Mouse (Mus musculus) embryonic facial prominence, embryonic 13.5 days (tissue): ENCODE data around the gene Cyth2. TPM values are rescaled to one million over a fixed set of nuclear protein-coding genes. Genes with fewer than 3 reads are reported as not detected.

ENCODE experiments used
- ATAC-seq: fragments of 200-750 bp; cut with Nextera tagmentation; 2 replicates; pipeline ENCODE4 v1.8.0; 2017; ENCODE audit warnings: low read depth; ENCODE audit not compliant: insufficient number of reproducible peaks, insufficient read depth, low FRiP score, low TSS enrichment
- H3K27ac ChIP-seq: fragments of 300-500 bp; sonication (generic); 2 replicates; pipeline ENCODE4 v1.5.1; 2015; ENCODE audit warnings: moderate library complexity, mild to moderate bottlenecking, inconsistent platforms
- H3K27me3 ChIP-seq: fragments of 300-500 bp; sonication (generic); 2 replicates; pipeline ENCODE4 v1.6.1; 2015; ENCODE audit warnings: mild to moderate bottlenecking, inconsistent platforms
- H3K36me3 ChIP-seq: fragments of 300-500 bp; sonication (generic); 2 replicates; pipeline ENCODE4 v1.6.1; 2015; ENCODE audit warnings: mild to moderate bottlenecking, inconsistent platforms
- H3K4me1 ChIP-seq: fragments of 300-500 bp; sonication (generic); 2 replicates; pipeline ENCODE4 v1.6.1; 2015; ENCODE audit warnings: inconsistent platforms
- H3K4me2 ChIP-seq: fragments of 300-500 bp; sonication (generic); 2 replicates; pipeline ENCODE4 v1.6.1; 2015; ENCODE audit warnings: moderate library complexity, mild to moderate bottlenecking, inconsistent platforms
- H3K4me3 ChIP-seq: fragments of 300-500 bp; sonication (generic); 2 replicates; pipeline ENCODE4 v1.5.1; 2015; ENCODE audit warnings: mild to moderate bottlenecking, inconsistent platforms
- H3K9ac ChIP-seq: fragments of 300-500 bp; sonication (generic); 2 replicates; pipeline ENCODE4 v1.6.1; 2015; ENCODE audit warnings: mild to moderate bottlenecking, inconsistent platforms
- H3K9me3 ChIP-seq: fragments of 300-500 bp; sonication (generic); 2 replicates; pipeline ENCODE4 v1.6.1; 2016; ENCODE audit warnings: inconsistent platforms
- whole genome bisulfite sequencing: fragments of 180-500 bp; shearing (Covaris S2); methylation state at CpG from one replicate; pipeline ENCODE4 v1.1.7; 2015; ENCODE audit warnings: mixed read lengths; 5-methylcytosine and 5-hydroxymethylcytosine counted together
- polyA plus RNA-seq: library from polyadenylated mRNA; unstranded; fragments of >200 nt; fragmentation: Nextera tagmentation; extraction: Ambion mirVana; gene quantifications from 2 replicates; pipeline ENCODE4 v1.2.1, GENCODE M21; 2015

The Cyth2 gene
- polyA plus RNA-seq, 1 experiment from 2014 or later, result 138 TPM

DNA sequence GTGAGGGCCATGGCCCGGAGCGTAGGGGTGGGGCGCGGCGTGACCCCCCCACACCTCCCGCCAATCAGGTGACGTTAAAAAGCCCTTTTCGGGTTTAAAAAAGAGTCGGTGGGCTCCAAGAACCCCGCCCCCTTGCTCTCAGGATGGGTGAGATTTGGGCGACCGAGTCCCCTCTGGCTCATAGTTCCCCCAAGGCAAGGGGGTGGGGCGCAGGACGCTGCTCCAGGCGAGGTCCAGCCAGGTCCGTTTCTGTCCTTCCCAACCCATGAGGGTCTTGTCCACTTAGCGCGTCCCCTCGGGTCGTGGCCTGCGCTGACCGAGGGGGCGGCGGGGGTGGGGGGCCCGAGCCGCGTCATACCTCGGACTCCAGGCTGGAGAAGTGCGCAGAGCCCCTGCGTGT, 18.0 kb upstream of the Cyth2 start:
- peaks cover 26% of the 10 kb centered on the region for H3K4me1 ChIP-seq
- H3K9ac ChIP-seq, result peak overlapping the region; percentile 67
- H3K9me3 ChIP-seq, result no peaks in the 10 kb centered on the region
- 9% methylated on average over 30 of the region's 30 CpGs for WGBS
- peak overlapping the region; percentile 61 for H3K4me2 ChIP-seq
- ATAC-seq, result no peak
- no peak overlapping the region for H3K27ac ChIP-seq
- peaks cover 63% of the 10 kb centered on the region for H3K27me3 ChIP-seq
- H3K4me3 ChIP-seq, result peak overlapping the region; percentile 46
- H3K36me3 ChIP-seq, result peaks cover 19% of the 10 kb centered on the region

DNA sequence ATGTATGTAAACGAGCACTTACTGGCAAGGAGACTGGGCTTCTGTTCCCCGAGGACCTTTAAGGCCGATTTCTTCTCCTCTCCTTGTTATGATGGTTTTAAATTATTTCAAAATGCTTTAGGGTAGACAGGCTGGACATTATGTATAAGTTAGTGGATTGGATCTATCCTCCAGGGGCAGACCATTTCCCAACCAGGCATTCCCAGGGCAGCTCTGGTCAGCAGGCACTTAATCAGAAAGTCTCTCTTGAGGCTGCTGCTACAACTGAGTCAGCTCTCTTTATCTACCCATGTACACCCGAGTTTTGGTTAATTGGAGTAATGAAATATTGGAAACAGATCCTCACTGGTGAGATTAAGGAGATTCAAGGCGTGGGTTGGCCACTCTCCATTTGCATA, 16.7 kb upstream of the Cyth2 start:
- peaks cover 26% of the 10 kb centered on the region for H3K4me1 ChIP-seq
- 20% methylated on average over 5 of the region's 5 CpGs for WGBS
- peak overlapping the region; percentile 77; the same call in 1 of the 2 replicates for H3K9ac ChIP-seq
- H3K9me3 ChIP-seq, result no peaks in the 10 kb centered on the region
- H3K36me3 ChIP-seq, result peaks cover 32% of the 10 kb centered on the region
- H3K4me3 ChIP-seq, result peak overlapping the region; percentile 90
- peaks cover 51% of the 10 kb centered on the region for H3K27me3 ChIP-seq
- H3K27ac ChIP-seq, result no peak overlapping the region
- no peak for ATAC-seq
- peak overlapping the region; percentile 93 for H3K4me2 ChIP-seq

DNA sequence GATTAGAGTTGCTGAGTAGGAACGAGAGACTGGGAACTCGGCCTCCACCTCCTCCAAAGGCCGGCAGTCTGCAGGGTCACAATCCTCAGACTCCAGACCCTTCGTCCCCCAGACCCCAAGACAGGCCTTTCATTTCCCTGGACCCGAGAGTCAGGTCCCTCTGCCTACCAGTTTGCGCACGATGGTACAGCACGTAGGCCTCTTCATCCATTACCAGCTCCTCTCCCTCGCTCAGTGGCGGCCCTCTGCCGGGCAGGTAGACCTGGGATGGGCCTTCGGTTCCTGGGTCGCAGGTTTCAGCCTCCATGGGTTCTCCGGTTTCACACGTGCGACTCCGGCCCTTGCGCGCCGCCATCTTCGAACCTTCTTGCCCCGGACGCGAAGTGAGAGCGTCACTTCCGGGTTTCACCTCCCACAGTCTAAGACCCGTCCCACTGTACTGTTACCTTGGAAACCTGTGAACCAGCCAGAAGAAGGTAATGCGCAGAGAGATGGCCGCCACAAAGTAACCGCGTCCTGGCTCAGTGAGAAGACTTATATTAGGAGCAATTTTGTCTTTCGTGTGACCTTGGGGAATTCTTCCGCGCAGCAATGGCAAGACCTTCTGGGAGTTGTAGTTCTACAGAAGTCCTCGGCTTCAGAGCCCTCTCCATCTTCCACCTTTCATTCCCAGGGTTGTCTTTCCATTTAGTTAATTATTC, 16.2 kb upstream of the Cyth2 start, which contains the start of gene Grwd1:
Gene Grwd1 (minus strand): TSS at position 518 of the 701 bp plus-strand sequence.
- peak within 1 kb of the TSS; percentile 74 for H3K27ac ChIP-seq

GRCm38 (mm10) chr7:45826631-45827030, 12.2 kb upstream of the Cyth2 start:
- Histone ChIP-seq H3K27me3 (peaks cover 7% of the 10 kb centered on the region), H3K36me3 (peaks cover 64% of the 10 kb centered on the region), H3K4me3 (no peak overlapping the region), H3K9me3 (no peaks in the 10 kb centered on the region), H3K4me2 (no peak overlapping the region), H3K4me1 (peaks cover 8% of the 10 kb centered on the region), H3K27ac (no peak overlapping the region), H3K9ac (no peak overlapping the region)
- WGBS, result 95% methylated on average over 7 of the region's 7 CpGs
- no peak for ATAC-seq

More for the DNA sequence above, 16.2 kb upstream of the Cyth2 start, which contains the start of gene Grwd1:
- WGBS, result under 1% methylated on average over 35 of the region's 35 CpGs
- Histone ChIP-seq H3K4me2 (peak within 1 kb of the TSS; percentile 93), H3K9ac (peak within 1 kb of the TSS; percentile 77), H3K4me3 (peak within 1 kb of the TSS; percentile 90), H3K27me3 (peaks cover 46% of the 10 kb centered on the region), H3K4me1 (peaks cover 26% of the 10 kb centered on the region), H3K36me3 (peaks cover 38% of the 10 kb centered on the region), H3K9me3 (no peaks in the 10 kb centered on the region)
- ATAC-seq, result peak; percentile 85

- Histone ChIP-seq H3K9ac (peak within 1 kb of the TSS; percentile 46; the same call in 1 of the 2 replicates), H3K4me2 (no peak within 1 kb of the TSS), H3K4me1 (peaks cover 5% of the 10 kb centered on the region), H3K4me3 (no peak within 1 kb of the TSS), H3K27me3 (0 out of 2 replicates have a peak, but pooled peaks cover 4% of the 10 kb centered on the region), H3K27ac (no peak within 1 kb of the TSS), H3K36me3 (peaks cover 64% of the 10 kb centered on the region), H3K9me3 (no peaks in the 10 kb centered on the region)
- 0 out of 2 replicates have a peak, but pooled peaks have one; percentile 32 for ATAC-seq
- 69% methylated on average over 7 of the region's 7 CpGs for WGBS
Observed at GRCm38 (mm10) chr7:45824598-45824997, 10.2 kb upstream of the Cyth2 start, which contains the start of gene Kcnj14. Gene Kcnj14, minus strand, starts transcription at chr7:45824782.

GRCm38 (mm10) chr7:45820913-45821312, 6.5 kb upstream of the Cyth2 start:
- H3K9ac ChIP-seq, result no peak overlapping the region
- H3K4me3 ChIP-seq, result no peak overlapping the region
- ATAC-seq, result no peak
- peaks cover 3% of the 10 kb centered on the region; the same call in 1 of the 2 replicates for H3K4me1 ChIP-seq
- H3K36me3 ChIP-seq, result peaks cover 30% of the 10 kb centered on the region
- no peaks in the 10 kb centered on the region for H3K9me3 ChIP-seq
- H3K27ac ChIP-seq, result no peak overlapping the region
- 0 out of 2 replicates have a peak, but pooled peaks cover 4% of the 10 kb centered on the region for H3K27me3 ChIP-seq
- H3K4me2 ChIP-seq, result no peak overlapping the region

GRCm38 (mm10) chr7:45819843-45820242, 5.5 kb upstream of the Cyth2 start:
- no peak for ATAC-seq
- Histone ChIP-seq H3K9ac (peak overlapping the region; percentile 55; the same call in 1 of the 2 replicates), H3K27me3 (0 out of 2 replicates have a peak, but pooled peaks cover 4% of the 10 kb centered on the region), H3K4me3 (peak overlapping the region; percentile 25), H3K9me3 (no peaks in the 10 kb centered on the region), H3K36me3 (peaks cover 19% of the 10 kb centered on the region), H3K27ac (no peak overlapping the region), H3K4me1 (peaks cover 12% of the 10 kb centered on the region), H3K4me2 (peak overlapping the region; percentile 50)
- 7% methylated on average over 25 of the region's 25 CpGs for WGBS

DNA sequence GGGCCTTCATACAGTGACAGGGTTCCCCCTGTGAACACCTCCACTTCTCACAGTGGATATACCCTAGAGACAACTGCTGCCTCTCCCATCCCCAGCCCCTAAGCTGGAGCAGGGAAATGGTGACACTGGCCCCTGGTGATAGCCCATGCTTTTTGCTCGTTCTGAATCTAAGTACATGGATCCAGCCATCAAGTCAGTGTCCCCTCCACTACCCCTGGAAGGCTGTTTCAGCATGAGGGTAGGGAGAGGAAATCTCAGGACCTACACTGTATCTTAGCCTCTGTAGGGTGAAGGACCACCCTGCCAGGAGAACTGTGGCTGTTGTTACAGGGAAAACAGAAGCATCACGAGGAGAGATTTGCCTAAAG, 1.6 kb upstream of the Cyth2 start:
- peaks cover 28% of the 10 kb centered on the region for H3K4me1 ChIP-seq
- no peak for ATAC-seq
- H3K4me3 ChIP-seq, result no peak overlapping the region
- peaks cover 20% of the 10 kb centered on the region for H3K36me3 ChIP-seq
- 0 out of 2 replicates have a peak overlapping the region, but pooled peaks have one; percentile 16 for H3K9ac ChIP-seq
- 60% methylated on average over 2 of the region's 2 CpGs for WGBS
- H3K9me3 ChIP-seq, result no peaks in the 10 kb centered on the region
- H3K27me3 ChIP-seq, result 0 out of 2 replicates have a peak, but pooled peaks cover 4% of the 10 kb centered on the region
- no peak overlapping the region for H3K4me2 ChIP-seq
- no peak overlapping the region for H3K27ac ChIP-seq

GRCm38 (mm10) chr7:45815323-45815983, 1.1 kb upstream of the Cyth2 start:
- Histone ChIP-seq H3K27ac (no peak overlapping the region), H3K4me2 (peak overlapping the region; percentile 61), H3K4me3 (0 out of 2 replicates have a peak overlapping the region, but pooled peaks have one; percentile 93), H3K9me3 (no peaks in the 10 kb centered on the region), H3K4me1 (peaks cover 28% of the 10 kb centered on the region), H3K9ac (0 out of 2 replicates have a peak overlapping the region, but pooled peaks have one; percentile 16), H3K36me3 (peaks cover 25% of the 10 kb centered on the region), H3K27me3 (0 out of 2 replicates have a peak, but pooled peaks cover 2% of the 10 kb centered on the region)
- no peak for ATAC-seq
- WGBS, result 37% methylated on average over 10 of the region's 10 CpGs

- peaks cover 31% of the 10 kb centered on the region for H3K36me3 ChIP-seq
- peak overlapping the region; percentile 93 for H3K4me3 ChIP-seq
- H3K4me2 ChIP-seq, result peak overlapping the region; percentile 61
- H3K9ac ChIP-seq, result 0 out of 2 replicates have a peak overlapping the region, but pooled peaks have one; percentile 2
- H3K9me3 ChIP-seq, result no peaks in the 10 kb centered on the region
- H3K27me3 ChIP-seq, result no peaks in the 10 kb centered on the region
- no peak for ATAC-seq
- H3K4me1 ChIP-seq, result peaks cover 26% of the 10 kb centered on the region
- H3K27ac ChIP-seq, result peak overlapping the region; percentile 44; the same call in 1 of the 2 replicates
- 1% methylated on average over 5 of the region's 5 CpGs for WGBS
Observed at GRCm38 (mm10) chr7:45814841-45815240, 460 bp upstream of the Cyth2 start.

DNA sequence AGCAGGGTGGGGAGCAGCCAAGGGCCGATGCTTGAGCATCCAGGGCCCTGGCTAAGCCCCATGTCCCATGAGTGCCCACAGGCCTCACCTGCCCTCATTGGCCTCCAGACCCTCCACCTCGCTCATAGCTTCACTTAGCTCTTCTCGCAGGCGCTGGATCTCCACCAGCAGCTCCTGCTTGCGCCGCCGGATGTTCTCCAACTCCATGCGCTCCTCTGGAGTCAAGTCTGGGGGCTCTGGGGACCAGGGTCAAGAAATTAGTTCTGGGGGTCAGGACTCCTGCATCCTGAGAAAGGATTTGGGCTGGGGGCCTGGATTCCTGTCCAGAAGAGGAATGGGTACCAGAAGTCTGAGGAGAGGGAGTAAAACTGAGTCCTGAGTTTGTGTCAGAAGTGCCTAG, 1.5 kb downstream of the Cyth2 start:
- peaks cover 33% of the 10 kb centered on the region for H3K4me1 ChIP-seq
- peak overlapping the region; percentile 88 for H3K4me2 ChIP-seq
- 77% methylated on average over 8 of the region's 8 CpGs for WGBS
- no peak for ATAC-seq
- peak overlapping the region; percentile 93 for H3K4me3 ChIP-seq
- H3K27me3 ChIP-seq, result no peaks in the 10 kb centered on the region
- no peaks in the 10 kb centered on the region for H3K9me3 ChIP-seq
- peaks cover 50% of the 10 kb centered on the region for H3K36me3 ChIP-seq
- H3K27ac ChIP-seq, result peak overlapping the region; percentile 44; the same call in 1 of the 2 replicates
- peak overlapping the region; percentile 100 for H3K9ac ChIP-seq
